Mouse (Mus musculus): ENCODE measurements around the gene Gstz1. TPM values are rescaled to one million over a fixed set of nuclear protein-coding genes. Genes with fewer than 3 reads are reported as not detected.
A peak's percentile ranks its signal among the peaks of the same experiment; 100 is the strongest.

Gene Gstz1
- 25.5 and 25.7 TPM in 2 replicates for polyA plus RNA-seq (2016; fragmentation: Nextera tagmentation; extraction: Ambion mirVana)

DNA sequence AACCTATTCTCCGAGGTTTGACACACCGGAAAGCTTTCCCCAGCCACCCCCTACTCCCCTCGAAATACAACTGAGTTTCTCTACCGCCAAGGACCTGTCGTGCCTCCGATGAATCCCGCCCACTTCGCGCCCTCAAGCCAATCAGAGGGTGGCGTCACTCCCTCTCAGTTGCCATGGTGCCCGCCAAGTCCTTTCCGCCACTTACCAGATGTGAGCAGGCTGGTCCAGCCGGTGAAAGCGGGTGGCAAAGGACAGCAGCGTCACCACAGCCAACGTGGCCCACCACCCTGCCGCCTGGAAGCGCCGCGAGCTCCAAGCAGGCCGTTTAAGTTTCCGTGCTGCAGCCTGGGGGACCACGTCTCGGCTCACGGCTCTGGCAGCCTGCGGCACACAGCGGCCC is at the start of gene Gstz1:
TSS of gene Gstz1 (plus strand) at position 200 of the 400 bp plus-strand sequence.
- H3K27ac ChIP-seq (replicated peaks): peak within 1 kb of the TSS; percentile 96
- 0 out of 2 replicates have a peak, but pooled peaks cover 3% of the 10 kb centered on the region for H3K9me3 ChIP-seq
- H3K4me1 ChIP-seq: peaks cover 16% of the 10 kb centered on the region
- peaks cover 7% of the 10 kb centered on the region; the same call in 1 of the 2 replicates for H3K36me3 ChIP-seq
- WGBS: under 1% methylated on average over 27 of the region's 27 CpGs
- peak within 1 kb of the TSS; percentile 72 for H3K9ac ChIP-seq (replicated peaks)
- peak; percentile 91 for ATAC-seq (ENCODE audit: low FRiP score, low read depth)
- H3K27me3 ChIP-seq: no peaks in the 10 kb centered on the region
- peak within 1 kb of the TSS; percentile 90 for H3K4me3 ChIP-seq
- peak within 1 kb of the TSS; percentile 66 for H3K4me2 ChIP-seq (replicated peaks)

DNA sequence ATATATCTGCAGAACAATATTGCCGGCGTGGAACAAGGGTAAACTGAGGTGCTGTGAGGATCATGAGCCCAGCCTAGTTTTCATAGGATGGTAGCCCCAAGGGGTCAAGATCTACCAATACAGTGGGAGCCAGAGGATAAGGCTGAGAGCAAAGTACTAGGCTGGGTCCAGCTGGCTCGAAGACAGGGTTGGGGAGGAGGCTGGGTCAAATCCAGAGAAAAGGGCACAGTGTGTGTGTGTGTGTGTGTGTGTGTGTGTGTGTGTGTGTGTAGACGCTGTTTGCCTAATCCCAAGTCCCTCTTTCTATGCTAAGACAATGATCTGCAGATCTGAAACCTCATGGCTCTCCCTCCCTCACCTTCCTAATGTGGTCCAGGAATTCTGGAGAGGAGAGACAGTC is 46.6 kb upstream of the Gstz1 start:
- ATAC-seq (ENCODE audit: low FRiP score, low read depth): no peak

DNA sequence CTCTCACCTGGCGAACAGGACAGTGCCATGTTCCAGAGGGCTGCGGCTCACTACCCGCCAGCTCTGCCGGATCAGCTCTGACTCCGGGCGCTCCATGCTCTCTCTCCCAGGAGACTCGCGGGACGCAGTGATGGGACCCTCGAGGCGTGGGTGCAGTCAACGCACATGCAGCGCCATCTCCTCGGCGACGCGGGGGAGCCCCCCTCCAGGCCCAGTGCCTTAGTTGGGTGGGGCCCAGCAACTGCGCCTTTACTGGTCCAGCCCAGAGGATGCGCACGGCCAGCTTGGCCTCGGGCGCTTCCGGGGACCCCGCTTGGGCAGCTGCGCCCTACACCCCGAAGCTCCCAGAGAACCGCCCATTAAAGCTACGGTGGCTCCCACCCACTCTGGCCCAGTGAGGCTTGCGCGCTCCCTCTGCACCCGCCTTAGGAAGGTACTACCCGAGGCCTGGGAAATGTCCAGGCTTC is 44.8 kb upstream of the Gstz1 start, which contains the start of gene Ngb:
TSS of gene Ngb (minus strand) at position 375 of the 467 bp plus-strand sequence.
- H3K4me1 ChIP-seq: peaks cover 9% of the 10 kb centered on the region; the same call in 1 of the 2 replicates
- peak within 1 kb of the TSS; percentile 56 for H3K4me2 ChIP-seq (replicated peaks)
- H3K9ac ChIP-seq (replicated peaks): no peak within 1 kb of the TSS; the same call in 1 of the 2 replicates
- WGBS: 3% methylated on average over 32 of the region's 32 CpGs
- H3K27ac ChIP-seq (replicated peaks): no peak within 1 kb of the TSS
- no peak for ATAC-seq (ENCODE audit: low FRiP score, low read depth)
- peak within 1 kb of the TSS; percentile 32 for H3K4me3 ChIP-seq
- H3K9me3 ChIP-seq: no peaks in the 10 kb centered on the region
- H3K27me3 ChIP-seq: peaks cover 44% of the 10 kb centered on the region
- H3K36me3 ChIP-seq: no peaks in the 10 kb centered on the region

More for the DNA sequence above, 46.6 kb upstream of the Gstz1 start:
- Histone ChIP-seq H3K27me3 (peaks cover 44% of the 10 kb centered on the region), H3K4me1 (peaks cover 9% of the 10 kb centered on the region; the same call in 1 of the 2 replicates), H3K9ac (replicated peaks) (no peak overlapping the region), H3K4me2 (replicated peaks) (no peak overlapping the region), H3K4me3 (no peak overlapping the region), H3K36me3 (no peaks in the 10 kb centered on the region), H3K27ac (replicated peaks) (no peak overlapping the region), H3K9me3 (no peaks in the 10 kb centered on the region)
- 88% methylated on average over 4 of the region's 4 CpGs for WGBS

DNA sequence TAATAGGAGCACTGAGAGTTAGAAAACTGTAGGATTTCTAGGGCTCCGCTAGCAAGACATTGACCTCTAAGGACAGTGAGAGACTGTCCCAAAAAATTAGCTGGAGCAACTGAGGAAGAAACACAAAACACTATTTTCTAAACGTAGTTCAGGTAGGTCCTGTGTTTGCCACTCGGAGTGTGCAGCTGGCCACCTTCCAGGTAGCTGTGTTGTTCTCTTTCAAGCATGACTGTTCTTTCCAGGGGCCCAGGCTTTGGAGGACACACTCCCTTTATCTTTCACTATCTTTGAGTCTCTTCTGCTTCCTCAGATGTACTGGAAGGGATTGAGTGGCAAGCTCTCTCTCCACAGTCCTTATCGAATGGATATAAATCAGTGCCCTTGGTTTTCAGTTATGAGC is 43.5 kb upstream of the Gstz1 start:
- H3K27me3 ChIP-seq: peaks cover 44% of the 10 kb centered on the region
- H3K4me3 ChIP-seq: no peak overlapping the region
- no peak overlapping the region for H3K27ac ChIP-seq (replicated peaks)
- 97% methylated on average over 4 of the region's 4 CpGs for WGBS
- no peak for ATAC-seq (ENCODE audit: low FRiP score, low read depth)
- no peak overlapping the region for H3K9ac ChIP-seq (replicated peaks)
- H3K36me3 ChIP-seq: no peaks in the 10 kb centered on the region
- no peaks in the 10 kb centered on the region for H3K9me3 ChIP-seq
- peaks cover 9% of the 10 kb centered on the region; the same call in 1 of the 2 replicates for H3K4me1 ChIP-seq
- H3K4me2 ChIP-seq (replicated peaks): no peak overlapping the region

DNA sequence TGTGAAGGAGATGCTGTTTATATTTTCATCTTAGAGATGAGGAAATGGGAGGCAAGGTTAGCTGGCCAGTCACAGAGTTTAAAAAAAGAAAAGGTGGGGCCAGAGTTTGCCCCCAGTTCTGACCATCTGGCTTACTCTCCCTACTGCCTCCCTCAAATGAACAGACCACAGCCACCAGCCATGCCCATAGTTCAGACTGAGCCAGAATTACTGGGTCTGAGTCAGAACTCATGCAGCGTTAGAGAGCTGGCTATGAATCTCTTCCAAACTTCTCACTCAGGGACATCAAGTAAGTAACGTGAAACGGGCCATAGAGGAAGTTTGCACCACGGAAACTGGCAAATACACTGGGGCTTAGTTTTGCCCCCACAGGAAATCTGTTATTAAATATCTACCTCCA is 42.2 kb upstream of the Gstz1 start:
- H3K9me3 ChIP-seq: no peaks in the 10 kb centered on the region
- ATAC-seq (ENCODE audit: low FRiP score, low read depth): no peak
- H3K4me3 ChIP-seq: no peak overlapping the region
- no peak overlapping the region for H3K9ac ChIP-seq (replicated peaks)
- H3K27ac ChIP-seq (replicated peaks): no peak overlapping the region
- no peak overlapping the region for H3K4me2 ChIP-seq (replicated peaks)
- H3K36me3 ChIP-seq: 0 out of 2 replicates have a peak, but pooled peaks cover 4% of the 10 kb centered on the region
- WGBS: 88% methylated on average over 4 of the region's 4 CpGs
- peaks cover 9% of the 10 kb centered on the region; the same call in 1 of the 2 replicates for H3K4me1 ChIP-seq
- peaks cover 41% of the 10 kb centered on the region for H3K27me3 ChIP-seq

DNA sequence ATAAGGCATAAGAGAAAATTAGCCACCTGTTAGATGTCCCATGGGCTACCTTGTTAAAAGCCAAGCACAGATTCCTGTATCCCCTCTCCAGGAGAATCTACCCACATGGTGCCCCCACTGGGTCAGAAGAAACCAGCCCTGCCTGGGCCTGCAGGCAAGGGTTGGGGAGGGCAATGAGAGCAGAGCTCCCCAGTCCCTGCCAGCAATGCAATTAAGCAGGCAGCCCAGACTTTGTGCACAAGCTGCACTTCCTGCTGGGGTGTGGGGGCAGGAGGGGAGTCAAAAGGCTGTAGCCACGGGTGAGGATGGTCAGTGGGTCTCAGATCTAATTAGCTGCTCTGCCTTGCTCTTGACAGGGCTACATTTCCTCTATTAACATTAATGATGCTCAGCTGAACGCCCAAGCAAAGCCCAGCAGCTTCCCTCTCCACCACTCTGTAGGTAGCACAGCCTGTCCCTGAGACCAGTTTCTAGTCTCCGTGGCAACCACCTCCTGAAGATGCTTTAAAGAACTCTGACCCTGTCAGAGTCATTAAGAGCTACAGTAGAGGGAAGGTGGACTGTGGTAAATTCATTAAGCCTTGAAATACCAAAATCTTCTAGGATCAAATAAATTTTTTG is 39.5 kb upstream of the Gstz1 start:
- Histone ChIP-seq H3K4me3 (no peak overlapping the region), H3K4me2 (replicated peaks) (no peak overlapping the region), H3K36me3 (peaks cover 23% of the 10 kb centered on the region), H3K27me3 (peaks cover 15% of the 10 kb centered on the region), H3K4me1 (0 out of 2 replicates have a peak, but pooled peaks cover under 1% of the 10 kb centered on the region), H3K9ac (replicated peaks) (no peak overlapping the region), H3K27ac (replicated peaks) (no peak overlapping the region), H3K9me3 (no peaks in the 10 kb centered on the region)
- WGBS: 37% methylated on average over 3 of the region's 3 CpGs
- peak; percentile 41; the same call in 1 of the 2 replicates for ATAC-seq (ENCODE audit: low FRiP score, low read depth)

DNA sequence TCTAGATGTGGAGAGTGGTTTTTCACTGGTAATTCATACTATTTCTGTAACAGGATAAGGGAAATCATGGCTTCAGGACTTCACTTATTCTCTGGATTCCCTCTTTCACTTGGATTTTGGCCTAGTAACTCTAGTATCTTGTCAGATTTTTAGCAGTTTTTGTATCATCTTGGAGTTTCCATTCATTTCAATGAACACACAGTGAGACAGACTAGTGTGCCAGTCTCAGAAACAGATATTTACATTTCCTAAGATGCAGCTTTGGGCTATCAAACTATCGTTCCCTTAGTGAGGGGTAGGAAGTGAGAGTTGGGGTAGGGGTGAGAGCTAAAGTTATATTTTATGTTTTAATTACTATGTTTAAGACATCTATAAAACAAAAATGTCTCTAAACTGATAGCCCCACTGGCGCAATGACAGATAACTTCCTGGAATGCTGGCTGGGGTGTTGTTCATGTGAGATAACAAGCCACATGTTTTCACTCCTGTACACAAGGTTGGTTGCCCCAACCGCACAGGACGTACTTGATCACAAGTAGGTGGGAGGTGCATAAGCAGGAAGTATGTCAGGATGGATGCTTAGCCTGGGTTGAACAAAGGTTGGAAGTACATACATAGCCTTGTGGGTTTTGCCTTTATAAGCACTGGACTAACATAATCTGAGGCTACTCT is 24.9 kb upstream of the Gstz1 start:
- peaks cover 36% of the 10 kb centered on the region for H3K36me3 ChIP-seq
- no peak overlapping the region for H3K27ac ChIP-seq (replicated peaks)
- 97% methylated on average over 4 of the region's 4 CpGs for WGBS

DNA sequence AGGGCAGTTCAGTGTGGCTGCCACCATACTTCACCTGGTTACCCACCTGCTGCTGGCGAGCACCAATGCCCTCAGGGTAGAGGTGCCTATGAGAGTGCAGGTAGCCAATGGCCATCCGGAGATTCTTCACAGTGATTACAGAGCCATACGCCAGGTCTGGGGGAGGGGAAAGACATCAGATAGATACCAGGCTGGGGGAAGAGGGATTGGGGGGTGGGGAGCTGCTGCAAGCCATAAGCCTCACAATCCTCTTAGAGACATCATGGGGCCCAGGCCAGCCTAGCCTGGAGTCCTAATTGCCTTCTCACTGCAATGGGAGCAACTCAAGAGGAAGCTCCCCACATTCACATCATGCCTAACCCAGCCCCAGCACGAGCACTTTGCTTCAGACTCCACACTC is 19.7 kb upstream of the Gstz1 start:
- H3K4me1 ChIP-seq: peaks cover 4% of the 10 kb centered on the region; the same call in 1 of the 2 replicates
- H3K4me3 ChIP-seq: no peak overlapping the region
- H3K27ac ChIP-seq (replicated peaks): no peak overlapping the region
- H3K36me3 ChIP-seq: peaks cover 48% of the 10 kb centered on the region
- WGBS: 57% methylated on average over 4 of the region's 4 CpGs
- H3K4me2 ChIP-seq (replicated peaks): no peak overlapping the region
- no peaks in the 10 kb centered on the region for H3K9me3 ChIP-seq
- no peak for ATAC-seq (ENCODE audit: low FRiP score, low read depth)
- no peaks in the 10 kb centered on the region for H3K27me3 ChIP-seq
- H3K9ac ChIP-seq (replicated peaks): no peak overlapping the region

More for the DNA sequence above, 24.9 kb upstream of the Gstz1 start:
- H3K4me2 ChIP-seq (replicated peaks): no peak overlapping the region
- no peaks in the 10 kb centered on the region for H3K27me3 ChIP-seq
- ATAC-seq (ENCODE audit: low FRiP score, low read depth): no peak
- no peaks in the 10 kb centered on the region for H3K4me1 ChIP-seq
- no peaks in the 10 kb centered on the region for H3K9me3 ChIP-seq
- H3K9ac ChIP-seq (replicated peaks): no peak overlapping the region
- H3K4me3 ChIP-seq: no peak overlapping the region

DNA sequence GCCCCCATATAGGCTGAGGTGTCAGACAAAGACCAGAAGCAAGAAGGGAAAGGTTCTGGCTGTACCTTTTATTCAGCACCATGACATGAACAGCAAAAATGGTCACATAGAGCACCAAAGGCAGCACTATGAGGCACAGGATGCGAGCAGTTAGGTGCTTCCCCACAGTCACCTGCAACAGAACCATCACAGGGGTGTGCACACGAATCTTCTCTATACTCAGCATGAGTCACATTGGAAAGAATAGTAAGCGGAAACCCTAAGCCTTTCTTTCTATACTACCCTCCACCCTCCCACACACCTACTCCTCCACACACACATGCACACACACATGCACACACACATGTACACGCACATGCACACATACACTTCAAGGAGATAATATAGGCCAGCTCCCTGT is 16.7 kb upstream of the Gstz1 start:
- no peak overlapping the region for H3K27ac ChIP-seq (replicated peaks)
- H3K27me3 ChIP-seq: no peaks in the 10 kb centered on the region
- H3K4me2 ChIP-seq (replicated peaks): no peak overlapping the region
- no peak overlapping the region for H3K4me3 ChIP-seq
- WGBS: 90% methylated on average over 4 of the region's 4 CpGs
- no peak overlapping the region for H3K9ac ChIP-seq (replicated peaks)
- H3K36me3 ChIP-seq: peaks cover 28% of the 10 kb centered on the region
- peaks cover 4% of the 10 kb centered on the region; the same call in 1 of the 2 replicates for H3K4me1 ChIP-seq
- no peaks in the 10 kb centered on the region for H3K9me3 ChIP-seq
- no peak for ATAC-seq (ENCODE audit: low FRiP score, low read depth)

DNA sequence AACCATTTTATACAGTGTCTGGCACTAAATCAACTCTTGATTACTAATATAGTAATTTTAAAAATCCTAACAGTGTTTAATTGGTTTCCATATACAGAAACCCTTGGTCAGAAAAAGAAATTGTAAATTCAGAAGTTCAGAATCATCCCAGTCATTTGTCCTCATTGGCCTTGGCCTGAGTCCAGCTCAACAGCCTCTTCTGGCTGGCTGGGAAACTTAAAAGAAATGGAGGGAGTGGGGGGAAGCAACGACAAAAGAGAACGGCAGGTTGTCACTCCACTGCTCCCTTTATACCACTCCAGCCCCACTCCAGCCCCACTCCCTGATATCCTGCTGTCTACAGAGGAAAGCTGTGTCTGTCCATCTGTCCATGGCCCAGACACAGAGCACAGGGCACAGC is 15.8 kb upstream of the Gstz1 start:
- Histone ChIP-seq H3K9ac (replicated peaks) (no peak overlapping the region), H3K4me3 (no peak overlapping the region), H3K27ac (replicated peaks) (no peak overlapping the region), H3K9me3 (no peaks in the 10 kb centered on the region), H3K27me3 (no peaks in the 10 kb centered on the region), H3K4me1 (peaks cover 4% of the 10 kb centered on the region; the same call in 1 of the 2 replicates), H3K36me3 (peaks cover 28% of the 10 kb centered on the region), H3K4me2 (replicated peaks) (no peak overlapping the region)
- 82% methylated on average over 2 of the region's 2 CpGs for WGBS
- ATAC-seq (ENCODE audit: low FRiP score, low read depth): no peak

DNA sequence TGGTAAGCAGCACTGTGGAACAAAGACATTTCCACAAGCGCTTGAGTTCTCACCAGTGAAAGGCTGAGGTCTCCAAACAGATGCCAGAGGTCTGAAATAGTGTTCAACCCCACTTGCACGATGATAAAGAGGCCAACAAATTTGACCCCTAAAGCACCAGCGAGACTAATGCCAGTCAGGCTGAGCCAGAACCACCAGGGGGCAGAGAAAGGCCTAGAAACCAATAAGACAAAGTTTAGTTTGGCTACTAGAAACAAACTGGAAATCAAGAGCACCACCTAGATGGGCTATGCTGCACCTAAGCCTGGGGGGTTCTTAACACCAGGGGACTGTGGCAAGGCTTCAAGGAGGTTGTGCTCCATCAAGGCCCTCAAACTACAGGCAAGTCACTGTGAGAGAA is 15.3 kb upstream of the Gstz1 start:
- no peak overlapping the region for H3K9ac ChIP-seq (replicated peaks)
- H3K4me1 ChIP-seq: peaks cover 4% of the 10 kb centered on the region; the same call in 1 of the 2 replicates
- no peaks in the 10 kb centered on the region for H3K27me3 ChIP-seq
- H3K27ac ChIP-seq (replicated peaks): no peak overlapping the region
- H3K9me3 ChIP-seq: no peaks in the 10 kb centered on the region
- no peak overlapping the region for H3K4me2 ChIP-seq (replicated peaks)
- ATAC-seq (ENCODE audit: low FRiP score, low read depth): no peak
- H3K36me3 ChIP-seq: peaks cover 28% of the 10 kb centered on the region
- H3K4me3 ChIP-seq: no peak overlapping the region
- 59% methylated on average over 3 of the region's 3 CpGs for WGBS

DNA sequence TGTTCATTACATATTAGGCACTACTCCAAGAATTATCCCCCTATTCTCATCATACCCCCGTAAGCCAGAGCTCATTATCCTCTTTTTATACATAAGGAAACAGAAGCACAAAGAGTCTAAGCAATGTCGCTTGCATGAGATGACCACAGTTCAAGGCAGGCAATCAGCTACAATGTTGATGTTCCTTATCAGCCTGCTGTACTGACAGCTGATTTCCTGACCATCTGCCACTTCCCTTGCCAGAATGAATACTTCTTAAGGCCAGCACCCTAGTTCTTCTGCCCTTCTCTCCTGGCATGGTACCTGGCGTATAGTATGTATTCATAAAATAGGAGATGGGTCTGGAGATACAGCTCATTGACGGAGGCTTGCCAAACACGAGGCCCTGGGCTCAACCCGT is 14.8 kb upstream of the Gstz1 start:
- H3K36me3 ChIP-seq: peaks cover 27% of the 10 kb centered on the region
- H3K4me3 ChIP-seq: no peak overlapping the region
- no peaks in the 10 kb centered on the region for H3K9me3 ChIP-seq
- no peak for ATAC-seq (ENCODE audit: low FRiP score, low read depth)
- H3K4me2 ChIP-seq (replicated peaks): no peak overlapping the region
- 93% methylated on average over 6 of the region's 6 CpGs for WGBS
- peaks cover 4% of the 10 kb centered on the region; the same call in 1 of the 2 replicates for H3K4me1 ChIP-seq
- no peaks in the 10 kb centered on the region for H3K27me3 ChIP-seq
- H3K27ac ChIP-seq (replicated peaks): no peak overlapping the region
- no peak overlapping the region for H3K9ac ChIP-seq (replicated peaks)
